Mouse (Mus musculus): ENCODE results near the gene Olfr1198.

GRCm38 (mm10) chr2:88732266-88732665 lies 18.9 kb downstream of the Olfr1198 start, which contains the start of gene Olfr1197:
- no peak for TF ChIP-seq POLR2A (IDR thresholded peaks at IDR 0.05; ENCODE audit: low read depth, low read length)
- TF ChIP-seq CTCF (IDR thresholded peaks at IDR 0.05; ENCODE audit: borderline replicate concordance, insufficient read depth, low read length), result no peak
